Mouse (Mus musculus): ENCODE measurements around the gene Ttbk2. TPM values are rescaled to one million over a fixed set of nuclear protein-coding genes. Genes with fewer than 3 reads are reported as not detected.

The Ttbk2 gene
- polyA plus RNA-seq, 1 experiment from 2014 or later = 5.2 TPM

- peak within 1 kb of the TSS; percentile 94 for H3K4me3 ChIP-seq
- peaks cover 22% of the 10 kb centered on the region for H3K4me1 ChIP-seq
- no peaks in the 10 kb centered on the region for H3K36me3 ChIP-seq (replicated peaks)
- peak within 1 kb of the TSS; percentile 91 for H3K27ac ChIP-seq
- H3K9me3 ChIP-seq = no peaks in the 10 kb centered on the region
- peak; percentile 63 for DNase-seq (ENCODE audit: extremely low spot score, low spot score)
- under 1% methylated on average over 71 of the region's 71 CpGs for WGBS
- no peaks in the 10 kb centered on the region for H3K27me3 ChIP-seq (ENCODE audit: poor library complexity, severe bottlenecking)
Measured at GRCm38 (mm10) chr2:120849449-120850423, 668 bp downstream of the Ttbk2 start, which contains the start of gene Cdan1. Gene Cdan1, minus strand, starts transcription at chr2:120850128.

DNA sequence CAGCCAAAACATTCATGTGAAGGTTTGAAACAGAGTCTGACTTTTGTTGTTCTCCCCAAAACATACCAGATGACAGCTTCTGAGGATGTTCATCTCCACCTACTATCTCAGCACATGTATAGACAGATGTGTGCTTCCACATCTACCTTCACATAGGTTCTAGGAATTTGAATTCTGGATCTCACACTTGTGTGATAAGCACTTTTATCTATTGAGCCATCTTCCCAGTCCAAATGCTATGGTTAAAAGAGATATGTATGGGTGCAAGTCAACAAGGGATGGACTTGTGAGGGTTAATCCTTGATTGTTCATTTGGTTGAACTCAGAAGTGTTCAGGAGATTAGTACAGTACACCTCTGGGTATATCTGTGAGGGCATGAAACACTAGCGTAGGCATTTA, 5.1 kb downstream of the Ttbk2 start:
- Histone ChIP-seq H3K4me1 (peaks cover 12% of the 10 kb centered on the region), H3K36me3 (replicated peaks) (no peaks in the 10 kb centered on the region), H3K9me3 (no peaks in the 10 kb centered on the region), H3K27ac (no peak overlapping the region), H3K4me3 (no peak overlapping the region), H3K27me3 (ENCODE audit: poor library complexity, severe bottlenecking) (no peaks in the 10 kb centered on the region)
- 92% methylated on average over 1 of the region's 1 CpGs for WGBS
- no peak for DNase-seq (ENCODE audit: extremely low spot score, low spot score)

DNA sequence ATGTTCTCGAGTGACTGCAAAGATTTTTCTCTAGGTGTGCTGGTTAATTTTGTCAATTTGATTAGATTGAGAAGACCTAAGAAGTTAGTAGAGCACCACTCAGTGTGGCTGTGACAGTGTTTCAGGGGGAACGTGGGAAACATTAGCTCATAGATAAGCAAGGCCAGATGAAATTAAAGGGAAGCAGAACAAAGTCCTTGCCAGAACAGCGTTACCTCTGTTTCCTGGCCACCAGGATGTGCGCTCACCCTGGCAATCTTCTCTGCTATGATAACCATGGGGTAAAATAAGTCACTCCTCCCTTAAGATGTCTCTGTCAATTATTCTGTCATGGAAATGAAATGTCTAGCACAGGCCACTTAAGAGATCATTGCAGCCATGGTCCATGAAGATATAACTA, 6.4 kb downstream of the Ttbk2 start:
- no peak overlapping the region for H3K4me3 ChIP-seq
- 92% methylated on average over 4 of the region's 4 CpGs for WGBS

GRCm38 (mm10) chr2:120841211-120841610, 9.2 kb downstream of the Ttbk2 start:
- no peak overlapping the region for H3K4me3 ChIP-seq
- DNase-seq (ENCODE audit: extremely low spot score, low spot score) = no peak
- 94% methylated on average over 1 of the region's 1 CpGs for WGBS

More for the DNA sequence above, 6.4 kb downstream of the Ttbk2 start:
- H3K36me3 ChIP-seq (replicated peaks) = no peaks in the 10 kb centered on the region
- H3K27me3 ChIP-seq (ENCODE audit: poor library complexity, severe bottlenecking) = no peaks in the 10 kb centered on the region
- peaks cover 7% of the 10 kb centered on the region for H3K4me1 ChIP-seq
- no peak for DNase-seq (ENCODE audit: extremely low spot score, low spot score)
- H3K27ac ChIP-seq = no peak overlapping the region
- no peaks in the 10 kb centered on the region for H3K9me3 ChIP-seq

GRCm38 (mm10) chr2:120835167-120835566, 15.2 kb downstream of the Ttbk2 start:
- Histone ChIP-seq H3K9me3 (peaks cover 17% of the 10 kb centered on the region; the same call in 1 of the 2 replicates), H3K4me1 (no peaks in the 10 kb centered on the region), H3K36me3 (replicated peaks) (peaks cover 38% of the 10 kb centered on the region), H3K27me3 (ENCODE audit: poor library complexity, severe bottlenecking) (no peaks in the 10 kb centered on the region), H3K4me3 (no peak overlapping the region), H3K27ac (no peak overlapping the region)
- WGBS = 95% methylated on average over 4 of the region's 4 CpGs
- DNase-seq (ENCODE audit: extremely low spot score, low spot score) = no peak

More at GRCm38 (mm10) chr2:120841211-120841610, 9.2 kb downstream of the Ttbk2 start:
- H3K36me3 ChIP-seq (replicated peaks) = peaks cover 6% of the 10 kb centered on the region
- H3K4me1 ChIP-seq = no peaks in the 10 kb centered on the region
- H3K27me3 ChIP-seq (ENCODE audit: poor library complexity, severe bottlenecking) = no peaks in the 10 kb centered on the region
- peaks cover 9% of the 10 kb centered on the region; the same call in 1 of the 2 replicates for H3K9me3 ChIP-seq
- H3K27ac ChIP-seq = no peak overlapping the region

DNA sequence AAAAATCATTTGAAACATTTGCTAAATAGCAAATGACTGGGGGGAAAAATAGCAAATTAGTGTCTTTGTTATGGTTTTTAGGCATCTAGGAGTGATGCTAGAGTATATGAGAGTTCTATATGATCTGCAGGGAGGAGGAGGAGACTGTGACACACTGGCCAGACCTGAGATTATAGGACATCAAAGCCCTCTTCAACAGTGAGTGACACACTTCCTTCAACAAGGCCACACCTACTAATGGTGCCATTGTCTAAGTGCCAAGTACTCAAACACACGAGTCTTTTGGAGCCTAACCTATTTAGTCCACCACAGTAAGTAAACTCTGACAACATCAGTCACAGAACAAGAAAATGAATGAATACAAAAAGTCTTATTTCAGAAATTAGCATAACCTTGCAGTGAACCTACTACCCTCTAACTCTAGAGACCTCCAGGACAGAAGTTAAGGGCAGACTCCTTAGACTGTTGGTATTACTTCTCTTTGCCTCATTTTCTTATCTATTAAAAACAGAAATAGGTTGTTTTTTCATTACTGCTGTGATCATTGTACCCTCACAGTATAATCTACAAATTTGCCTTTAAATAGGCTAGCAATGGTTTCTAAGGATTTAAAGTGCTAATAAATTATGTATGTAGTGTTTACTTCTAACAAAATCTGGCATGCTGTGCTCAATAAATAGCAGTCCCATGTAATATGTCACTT, 23.3 kb downstream of the Ttbk2 start:
- Histone ChIP-seq H3K27ac (no peak overlapping the region), H3K36me3 (replicated peaks) (peaks cover 17% of the 10 kb centered on the region), H3K9me3 (no peaks in the 10 kb centered on the region), H3K4me3 (no peak overlapping the region), H3K4me1 (no peaks in the 10 kb centered on the region), H3K27me3 (ENCODE audit: poor library complexity, severe bottlenecking) (no peaks in the 10 kb centered on the region)
- no peak for DNase-seq (ENCODE audit: extremely low spot score, low spot score)
- 63% methylated on average over 1 of the region's 1 CpGs for WGBS

GRCm38 (mm10) chr2:120770265-120770935, 80.0 kb downstream of the Ttbk2 start:
- WGBS = 98% methylated on average over 2 of the region's 2 CpGs
- H3K4me3 ChIP-seq = no peak overlapping the region
- no peaks in the 10 kb centered on the region for H3K4me1 ChIP-seq
- no peaks in the 10 kb centered on the region for H3K27me3 ChIP-seq (ENCODE audit: poor library complexity, severe bottlenecking)
- H3K9me3 ChIP-seq = no peaks in the 10 kb centered on the region
- no peak for DNase-seq (ENCODE audit: extremely low spot score, low spot score)
- peaks cover 44% of the 10 kb centered on the region for H3K36me3 ChIP-seq (replicated peaks)
- no peak overlapping the region for H3K27ac ChIP-seq

DNA sequence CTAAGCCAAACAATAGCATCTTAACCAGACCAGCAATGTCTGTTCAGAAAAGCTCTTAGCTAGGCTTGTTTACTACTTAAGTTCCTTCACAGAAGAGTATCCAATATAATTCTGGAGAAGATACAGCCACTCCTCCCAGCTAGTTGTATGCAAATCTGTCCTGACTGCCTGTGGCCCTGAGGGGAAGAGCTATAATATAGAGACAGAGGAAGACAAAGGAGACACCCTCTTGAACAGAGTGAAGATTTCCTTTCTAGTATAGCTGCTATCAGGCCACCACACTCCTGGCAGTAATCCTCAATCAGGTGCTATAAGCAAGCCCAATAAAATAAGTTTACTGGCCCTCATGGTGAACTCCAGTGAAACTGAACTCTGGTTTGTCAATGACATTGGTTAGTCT, 88.5 kb downstream of the Ttbk2 start:
- no peak for DNase-seq (ENCODE audit: extremely low spot score, low spot score)

GRCm38 (mm10) chr2:120748041-120748440, 102.4 kb downstream of the Ttbk2 start:
- Histone ChIP-seq H3K9me3 (no peaks in the 10 kb centered on the region), H3K27ac (no peak overlapping the region), H3K36me3 (replicated peaks) (peaks cover 70% of the 10 kb centered on the region), H3K27me3 (ENCODE audit: poor library complexity, severe bottlenecking) (no peaks in the 10 kb centered on the region), H3K4me3 (no peak overlapping the region), H3K4me1 (no peaks in the 10 kb centered on the region)
- WGBS = 93% methylated on average over 2 of the region's 2 CpGs
- no peak for DNase-seq (ENCODE audit: extremely low spot score, low spot score)

More for the DNA sequence above, 88.5 kb downstream of the Ttbk2 start:
- Histone ChIP-seq H3K4me1 (no peaks in the 10 kb centered on the region), H3K36me3 (replicated peaks) (peaks cover 40% of the 10 kb centered on the region), H3K4me3 (no peak overlapping the region), H3K27me3 (ENCODE audit: poor library complexity, severe bottlenecking) (no peaks in the 10 kb centered on the region), H3K9me3 (no peaks in the 10 kb centered on the region), H3K27ac (no peak overlapping the region)

- no peaks in the 10 kb centered on the region for H3K9me3 ChIP-seq
- H3K4me1 ChIP-seq = no peaks in the 10 kb centered on the region
- H3K27me3 ChIP-seq (ENCODE audit: poor library complexity, severe bottlenecking) = no peaks in the 10 kb centered on the region
- 91% methylated on average over 1 of the region's 1 CpGs for WGBS
- no peak overlapping the region for H3K27ac ChIP-seq
- H3K36me3 ChIP-seq (replicated peaks) = peaks cover 74% of the 10 kb centered on the region
- H3K4me3 ChIP-seq = no peak overlapping the region
- DNase-seq (ENCODE audit: extremely low spot score, low spot score) = no peak
Measured at GRCm38 (mm10) chr2:120745496-120745895, 104.9 kb downstream of the Ttbk2 start.

DNA sequence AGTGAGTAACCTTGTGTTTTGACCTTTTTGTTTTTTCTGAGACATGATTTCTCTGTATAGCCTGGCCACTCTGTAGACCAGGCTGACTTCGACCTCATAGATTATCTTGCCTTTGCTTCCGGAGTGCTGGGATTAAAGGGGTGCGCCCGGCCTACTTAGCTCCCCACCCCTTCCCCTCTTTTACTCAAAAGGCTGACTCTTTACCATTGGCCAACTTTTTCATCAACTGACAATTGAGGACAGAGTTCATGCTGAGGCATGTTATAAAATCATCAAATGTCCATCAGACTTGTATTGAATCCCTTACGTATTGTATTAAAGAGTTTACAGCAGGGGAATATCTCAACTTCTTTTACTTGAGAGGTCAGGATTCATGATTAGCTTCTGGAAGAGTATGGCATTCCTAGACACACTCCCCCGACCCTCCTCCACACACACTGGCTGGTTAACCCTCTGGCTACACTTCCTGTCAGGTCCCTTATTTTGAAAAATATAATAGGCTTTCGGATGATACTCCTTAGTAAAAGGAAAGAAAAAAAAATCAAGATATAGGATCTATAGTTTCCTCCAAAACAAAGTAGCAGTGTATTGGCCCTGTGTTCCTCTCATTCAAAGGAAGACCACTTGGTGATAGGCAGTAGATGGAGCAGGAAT, 118.4 kb downstream of the Ttbk2 start:
- 33% methylated on average over 7 of the region's 7 CpGs for WGBS

More for the DNA sequence above, 118.4 kb downstream of the Ttbk2 start:
- no peak for DNase-seq (ENCODE audit: extremely low spot score, low spot score)
- H3K27me3 ChIP-seq (ENCODE audit: poor library complexity, severe bottlenecking) = no peaks in the 10 kb centered on the region
- peaks cover 38% of the 10 kb centered on the region for H3K4me1 ChIP-seq
- H3K27ac ChIP-seq = peak overlapping the region; percentile 93
- H3K4me3 ChIP-seq = peak overlapping the region; percentile 100
- H3K36me3 ChIP-seq (replicated peaks) = peaks cover 21% of the 10 kb centered on the region
- no peaks in the 10 kb centered on the region for H3K9me3 ChIP-seq

All from forebrain, embryonic 10.5 days (tissue).